Mouse (Mus musculus): ENCODE data around the gene Qars. TPM values are rescaled to one million over a fixed set of nuclear protein-coding genes. Genes with fewer than 3 reads are reported as not detected.

Qars gene
- polyA plus RNA-seq (2015; fragmentation: Nextera tagmentation; extraction: Ambion mirVana): 47.8 and 49.7 TPM in 2 replicates

DNA sequence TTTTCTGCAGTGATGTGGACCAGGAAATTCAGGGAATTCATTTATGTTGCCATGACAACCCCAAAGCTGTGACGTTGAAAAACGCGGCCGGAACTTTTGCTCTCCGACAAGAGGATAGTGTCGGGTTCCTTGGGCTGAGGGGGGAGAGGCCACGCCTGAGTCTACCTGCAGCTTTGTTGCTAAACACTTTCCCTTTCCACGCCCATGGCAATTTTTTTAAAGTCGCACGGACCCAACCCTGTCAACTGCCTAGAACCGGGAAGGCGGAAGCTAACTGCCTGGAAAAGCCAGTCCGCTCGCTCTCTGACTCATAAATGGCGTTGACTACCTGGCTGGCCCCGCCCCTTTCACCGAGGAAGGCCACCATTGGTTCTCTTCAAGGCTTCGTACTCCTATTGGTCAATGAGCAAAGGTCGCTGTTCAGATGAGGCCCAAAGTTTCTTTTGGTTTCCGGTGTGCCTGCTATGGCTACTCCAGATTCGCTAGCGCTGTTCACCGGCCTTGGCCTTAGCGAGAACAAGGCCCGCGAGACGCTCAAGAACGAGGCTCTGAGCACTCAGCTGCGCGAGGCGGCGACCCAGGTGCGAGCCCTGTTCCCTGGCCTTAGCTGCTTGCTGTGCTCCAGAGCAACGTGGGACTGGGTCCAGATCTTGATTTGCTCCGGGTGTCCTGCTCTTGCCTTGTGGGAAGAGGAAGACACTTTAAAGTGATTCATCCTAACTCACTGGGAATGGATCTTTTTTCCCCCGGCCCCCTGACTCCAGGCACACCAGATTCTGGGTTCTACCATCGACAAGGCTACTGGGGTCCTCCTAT lies at the start of gene Qars:
Qars (plus strand) TSS at position 88 of the 816 bp plus-strand sequence.

DNA sequence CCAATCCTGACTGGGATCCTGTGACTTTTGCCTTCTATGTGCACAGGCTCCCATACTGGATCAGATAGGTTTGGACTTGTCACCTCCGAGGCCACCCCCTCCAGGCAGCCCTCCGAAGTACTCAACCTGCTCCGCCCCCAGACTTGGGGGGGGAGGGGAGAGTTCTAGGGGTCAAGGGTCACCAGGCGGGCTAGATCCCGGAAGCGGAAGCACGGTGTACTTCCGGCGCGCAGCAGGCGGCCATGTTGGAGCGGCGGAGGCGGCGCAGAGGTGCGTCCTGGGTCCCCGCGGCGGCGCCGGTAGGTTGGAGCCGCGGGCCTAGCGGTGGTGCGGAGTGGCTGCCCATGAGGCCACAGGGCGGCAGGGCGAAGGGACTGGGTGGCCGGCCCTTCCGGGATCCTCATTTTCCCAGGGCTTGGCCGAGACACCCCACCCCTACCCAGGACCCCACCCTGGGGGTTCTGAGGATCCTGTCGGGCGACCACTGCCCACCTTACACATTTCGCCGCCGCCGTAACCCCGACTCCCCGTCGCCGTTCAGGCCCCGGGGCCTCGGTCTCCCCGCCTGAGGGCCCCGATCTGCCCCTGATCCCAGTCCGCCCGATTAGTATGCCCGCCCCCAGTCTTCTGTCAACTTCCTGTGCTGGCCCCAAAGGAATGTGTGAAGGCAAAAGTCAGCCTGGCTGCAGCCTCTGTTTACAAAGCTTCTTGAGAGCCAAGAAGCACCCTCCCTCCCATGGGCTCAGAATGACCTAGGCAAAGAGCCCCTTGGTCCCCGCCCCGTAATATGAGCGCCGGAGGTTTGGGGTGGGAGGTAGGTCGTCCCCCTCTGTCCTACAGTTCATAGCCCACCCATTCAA lies 47.0 kb upstream of the Qars start, which contains the start of gene Ccdc71:
Ccdc71 (plus strand) TSS at position 209 of the 860 bp plus-strand sequence.

DNA sequence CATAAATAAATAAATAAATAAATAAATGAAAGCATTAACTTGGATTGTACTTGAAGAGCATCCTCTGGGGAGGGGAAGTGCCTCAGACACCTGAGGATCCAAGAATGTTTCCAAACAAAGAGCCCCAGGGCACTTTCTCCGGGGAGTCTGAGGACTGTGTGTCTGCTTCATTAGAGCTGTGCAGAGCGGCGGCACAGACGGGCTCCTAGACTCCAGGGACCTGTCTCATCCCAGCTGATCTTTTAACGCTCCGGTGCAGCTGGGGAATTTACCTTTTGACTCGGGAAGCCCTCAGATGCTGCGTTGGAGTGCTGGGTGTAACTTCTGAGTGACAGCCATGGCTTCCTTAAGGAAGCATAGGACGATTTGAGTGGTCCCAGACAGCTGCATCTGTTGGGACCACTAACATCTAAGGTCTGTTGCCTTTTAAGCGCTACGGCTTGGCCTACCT lies 46.3 kb upstream of the Qars start, which contains the start of gene Klhdc8b:
Klhdc8b (minus strand) TSS at position 401 of the 451 bp plus-strand sequence.

DNA sequence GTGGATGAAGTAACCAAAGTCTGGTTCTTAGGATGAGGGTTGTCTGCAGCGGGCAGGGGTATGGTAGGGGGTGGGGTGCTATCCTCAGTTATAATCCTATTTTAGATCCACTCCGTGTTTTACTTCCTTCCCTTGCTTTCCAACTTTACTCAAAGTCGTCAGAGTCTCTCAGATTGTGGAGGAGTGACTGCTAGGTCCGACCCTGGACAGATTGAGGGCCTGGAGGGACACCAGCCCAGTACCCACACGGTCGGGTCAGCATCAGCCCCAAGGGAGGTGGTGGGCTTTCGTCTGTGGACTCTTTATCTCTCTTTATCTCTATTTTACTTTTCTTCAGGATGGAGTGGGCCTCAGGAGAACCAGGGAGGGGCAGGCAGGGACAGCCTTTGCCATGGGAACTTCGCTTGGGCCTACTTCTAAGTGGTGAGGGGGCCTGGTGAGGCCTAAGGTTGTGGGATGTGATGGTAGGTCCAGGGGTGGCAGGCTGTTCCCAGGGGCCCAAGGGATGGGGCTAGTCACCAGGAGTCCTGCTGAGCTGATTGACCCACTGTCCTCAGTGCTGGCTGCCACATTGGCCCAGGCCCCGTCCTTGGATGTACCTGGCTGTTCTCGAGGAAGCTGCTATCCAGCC lies 27.7 kb upstream of the Qars start, which contains the start of gene Lamb2:
Lamb2 (plus strand) TSS at position 16 of the 631 bp plus-strand sequence.

DNA sequence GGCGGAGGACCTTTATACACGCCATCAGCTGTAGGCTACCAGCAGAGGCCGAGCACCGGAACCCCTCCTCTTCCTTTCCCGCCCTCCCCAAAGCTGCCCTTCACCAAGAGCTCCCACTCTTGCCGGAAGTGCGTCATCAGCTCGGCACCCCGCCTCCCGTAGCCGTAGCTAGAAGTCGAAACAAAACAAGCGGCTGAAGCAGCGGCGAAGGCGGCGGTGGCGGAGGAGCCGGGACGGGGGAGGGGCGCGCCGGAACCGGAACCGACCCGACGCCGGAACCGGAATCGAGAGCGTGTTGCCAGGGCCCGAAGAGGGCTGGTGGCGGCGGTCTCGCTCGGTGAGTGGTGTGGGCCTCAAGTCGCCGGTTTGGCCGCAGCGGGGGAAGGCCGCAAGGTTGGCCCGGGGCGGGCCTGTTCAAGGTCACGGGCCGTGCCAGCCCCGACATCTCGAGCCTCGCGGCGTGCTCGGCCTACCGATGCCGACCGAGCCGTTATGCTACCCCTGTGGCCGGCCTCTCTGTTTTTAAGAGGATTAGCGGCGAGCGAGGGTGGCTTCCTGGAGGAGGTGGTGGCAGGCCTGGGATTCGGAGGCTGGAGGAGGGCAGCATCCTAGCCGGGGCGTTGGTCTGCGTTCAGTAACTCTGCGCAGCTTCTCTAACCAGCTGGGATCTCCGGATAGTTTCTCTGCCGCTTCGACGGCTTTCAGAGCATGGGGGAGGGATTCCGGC lies 16.8 kb upstream of the Qars start, which contains the start of gene Usp19:
Usp19 (plus strand) TSS at position 44 of the 727 bp plus-strand sequence.

DNA sequence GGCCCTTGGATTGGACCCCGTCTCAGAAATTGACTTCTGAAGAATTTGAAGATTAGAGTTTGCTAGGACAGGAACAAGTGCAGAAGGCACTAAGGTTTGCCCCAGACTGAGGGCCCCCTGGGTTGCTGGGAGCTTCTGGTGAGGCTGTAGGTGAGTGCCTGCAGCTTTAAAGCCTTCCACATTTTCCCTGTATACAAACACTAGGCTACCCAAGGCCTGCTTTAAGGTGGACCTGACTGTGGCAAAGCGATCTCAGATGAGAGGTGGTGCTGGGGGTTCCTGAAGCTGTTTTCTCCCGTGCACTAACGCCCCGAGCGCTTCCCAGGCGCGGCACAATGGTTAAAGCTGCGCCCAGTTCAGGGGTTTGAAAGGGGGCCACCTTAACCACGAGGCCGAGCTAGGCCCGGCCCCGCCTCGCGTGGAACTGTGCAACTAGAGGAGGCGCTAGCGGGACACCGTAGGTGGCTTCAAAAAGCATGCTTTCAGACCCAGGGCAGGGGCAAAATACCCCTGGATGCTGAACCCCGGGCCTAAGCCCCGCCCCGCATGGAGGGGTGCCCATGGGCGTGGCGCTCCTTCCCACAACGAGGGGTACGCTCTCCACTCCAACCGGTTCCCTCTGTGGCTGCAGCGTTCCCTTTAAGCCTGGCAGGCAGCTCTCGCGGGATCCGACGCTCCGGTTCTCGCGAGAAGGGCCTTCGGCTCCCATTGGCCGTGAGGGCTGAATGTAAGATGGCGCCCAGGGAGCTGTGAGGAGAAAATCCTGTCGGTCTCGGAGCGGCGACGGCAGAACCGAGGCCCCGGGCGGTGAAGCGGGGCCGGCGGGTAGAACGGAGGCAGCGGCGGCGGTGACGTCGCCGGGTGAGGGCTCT lies 9.1 kb downstream of the Qars start, which contains the start of gene Qrich1:
Qrich1 (plus strand) TSS at position 427 of the 872 bp plus-strand sequence.

DNA sequence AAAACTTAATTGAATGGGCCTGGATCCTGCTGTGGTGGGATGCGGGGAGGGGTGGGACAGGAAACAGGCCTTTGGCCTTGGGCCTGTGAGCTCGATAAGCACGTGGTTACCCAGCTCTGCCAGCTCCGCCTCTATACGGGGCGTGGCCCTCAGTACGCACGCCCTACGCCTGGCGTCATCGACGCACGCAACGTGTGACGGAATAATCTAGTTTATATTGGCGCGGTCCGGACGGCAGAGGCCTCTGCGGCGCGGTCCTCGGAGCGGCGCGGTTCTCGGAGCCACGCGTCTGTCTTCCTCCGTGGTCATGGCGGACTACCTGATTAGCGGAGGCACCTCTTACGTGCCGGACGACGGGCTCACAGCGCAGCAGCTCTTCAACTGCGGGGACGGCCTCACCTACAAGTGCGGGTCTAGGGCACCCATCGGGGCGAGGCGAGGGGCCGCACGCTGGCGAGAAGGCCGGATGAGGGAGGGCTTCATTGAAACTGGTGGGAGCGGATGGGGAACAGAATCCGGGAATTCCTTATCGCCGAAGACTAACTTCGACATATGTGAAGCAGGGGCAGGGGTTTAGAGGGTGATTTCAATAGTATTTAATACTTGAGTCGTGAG lies 52.8 kb downstream of the Qars start, which contains the start of gene Impdh2:
Impdh2 (plus strand) TSS at position 60 of the 615 bp plus-strand sequence.

Other genes starting within 250 kb of the Qars start
- 160 and 165 TPM in 2 replicates for gene Dag1, start 243.7 kb upstream of the Qars start, polyA plus RNA-seq (2015; fragmentation: Nextera tagmentation; extraction: Ambion mirVana)
- gene Nicn1, start 217.3 kb upstream of the Qars start, polyA plus RNA-seq (2015; fragmentation: Nextera tagmentation; extraction: Ambion mirVana): 13.9 and 14.8 TPM in 2 replicates
- gene Amt, start 210.9 kb upstream of the Qars start, polyA plus RNA-seq (2015; fragmentation: Nextera tagmentation; extraction: Ambion mirVana): 2.1 and 2.4 TPM in 2 replicates
- gene Rhoa, start 201.6 kb upstream of the Qars start, polyA plus RNA-seq (2015; fragmentation: Nextera tagmentation; extraction: Ambion mirVana): 251 and 309 TPM in 2 replicates
- gene Tcta, start 201.5 kb upstream of the Qars start, polyA plus RNA-seq (2015; fragmentation: Nextera tagmentation; extraction: Ambion mirVana): 43.3 and 45.6 TPM in 2 replicates
- 242 and 328 TPM in 2 replicates for gene Gpx1, start 168.8 kb upstream of the Qars start, polyA plus RNA-seq (2015; fragmentation: Nextera tagmentation; extraction: Ambion mirVana)
- 42.4 and 44.9 TPM in 2 replicates for gene Usp4, start 159.9 kb upstream of the Qars start, polyA plus RNA-seq (2015; fragmentation: Nextera tagmentation; extraction: Ambion mirVana)
- 0.15 and 0.28 TPM in 2 replicates for gene 1700102P08Rik, start 114.9 kb upstream of the Qars start, polyA plus RNA-seq (2015; fragmentation: Nextera tagmentation; extraction: Ambion mirVana)
- 0.45 and 0.71 TPM in 2 replicates for gene Ccdc36, start 79.2 kb upstream of the Qars start, polyA plus RNA-seq (2015; fragmentation: Nextera tagmentation; extraction: Ambion mirVana)
- gene BC048562, start 71.2 kb upstream of the Qars start, polyA plus RNA-seq (2015; fragmentation: Nextera tagmentation; extraction: Ambion mirVana): not detected in 2 replicates
- gene Ccdc71, start 47.2 kb upstream of the Qars start, polyA plus RNA-seq (2015; fragmentation: Nextera tagmentation; extraction: Ambion mirVana): 22.3 and 24.9 TPM in 2 replicates
- gene Klhdc8b, start 46.1 kb upstream of the Qars start, polyA plus RNA-seq (2015; fragmentation: Nextera tagmentation; extraction: Ambion mirVana): 14.7 and 17.2 TPM in 2 replicates
- 34.7 and 41.0 TPM in 2 replicates for gene Lamb2, start 28.0 kb upstream of the Qars start, polyA plus RNA-seq (2015; fragmentation: Nextera tagmentation; extraction: Ambion mirVana)
- gene Usp19, start 17.1 kb upstream of the Qars start, polyA plus RNA-seq (2015; fragmentation: Nextera tagmentation; extraction: Ambion mirVana): 38.7 and 43.0 TPM in 2 replicates
- 62.0 and 62.6 TPM in 2 replicates for gene Qrich1, start 9.1 kb downstream of the Qars start, polyA plus RNA-seq (2015; fragmentation: Nextera tagmentation; extraction: Ambion mirVana)
- 56.6 and 61.8 TPM in 2 replicates for gene Impdh2, start 52.6 kb downstream of the Qars start, polyA plus RNA-seq (2015; fragmentation: Nextera tagmentation; extraction: Ambion mirVana)
- 55.6 and 60.5 TPM in 2 replicates for gene Ndufaf3, start 59.7 kb downstream of the Qars start, polyA plus RNA-seq (2015; fragmentation: Nextera tagmentation; extraction: Ambion mirVana)
- 23.8 and 31.6 TPM in 2 replicates for gene Dalrd3, start 62.2 kb downstream of the Qars start, polyA plus RNA-seq (2015; fragmentation: Nextera tagmentation; extraction: Ambion mirVana)
- gene Wdr6, start 71.0 kb downstream of the Qars start, polyA plus RNA-seq (2015; fragmentation: Nextera tagmentation; extraction: Ambion mirVana): 15.5 and 17.7 TPM in 2 replicates
- 4.7 and 5.4 TPM in 2 replicates for gene P4htm, start 90.0 kb downstream of the Qars start, polyA plus RNA-seq (2015; fragmentation: Nextera tagmentation; extraction: Ambion mirVana)
- gene Arih2, start 141.7 kb downstream of the Qars start, polyA plus RNA-seq (2015; fragmentation: Nextera tagmentation; extraction: Ambion mirVana): 38.6 and 43.2 TPM in 2 replicates
- 126 and 132 TPM in 2 replicates for gene Slc25a20, start 154.4 kb downstream of the Qars start, polyA plus RNA-seq (2015; fragmentation: Nextera tagmentation; extraction: Ambion mirVana)
- gene Prkar2a, start 181.6 kb downstream of the Qars start, polyA plus RNA-seq (2015; fragmentation: Nextera tagmentation; extraction: Ambion mirVana): 36.5 and 42.6 TPM in 2 replicates